Mouse (Mus musculus): ENCODE measurements around the gene Esp18.

The Esp18 gene

GRCm38 (mm10) chr17:39406059-39406458 is at the start of gene Esp18:
Esp18 (plus strand) TSS chr17:39406359.
- no peak for DNase-seq

GRCm38 (mm10) chr17:39363316-39363715 is 42.8 kb upstream of the Esp18 start:
- DNase-seq = no peak

All from thymus, postnatal 36 days (tissue).